Mouse (Mus musculus): ENCODE measurements at regions not wholly inside any gene's neighbourhood (a gene's known extent, or its start where the extent isn't known, plus 50 kb on each side); places are given as distances from the start of the nearest gene placed in this dataset.
"Not testable (repeated sequence)": the region's sequence is repeated elsewhere in the genome, so short reads cannot be mapped to it uniquely, and the experiment has no call there.

DNA sequence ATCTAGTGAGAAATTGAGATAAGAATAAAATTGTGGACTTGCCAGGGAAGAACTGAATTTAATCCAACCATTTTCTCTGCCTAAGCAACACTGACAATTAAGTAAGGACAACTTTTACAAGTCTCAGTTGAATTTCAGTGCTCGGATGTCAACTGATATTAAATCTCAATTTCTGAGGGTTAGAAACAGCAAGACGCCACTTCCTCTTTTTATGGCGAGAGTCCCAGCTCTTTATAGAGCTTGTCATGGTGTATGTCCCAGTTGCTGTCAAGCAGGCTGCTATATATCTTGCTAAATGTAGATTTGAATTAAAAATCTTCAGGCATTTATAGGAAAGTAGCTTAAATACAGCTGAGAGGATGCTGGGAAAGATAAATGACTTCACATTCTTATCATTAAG, 697.8 kb upstream of the Got2 start:
- peak; percentile 47; the same call in 1 of the 2 replicates for ATAC-seq (ENCODE audit: low TSS enrichment)

GRCm38 (mm10) chr8:96552512-96552911, 664.2 kb upstream of the Got2 start:
- ATAC-seq (ENCODE audit: low TSS enrichment): no peak

DNA sequence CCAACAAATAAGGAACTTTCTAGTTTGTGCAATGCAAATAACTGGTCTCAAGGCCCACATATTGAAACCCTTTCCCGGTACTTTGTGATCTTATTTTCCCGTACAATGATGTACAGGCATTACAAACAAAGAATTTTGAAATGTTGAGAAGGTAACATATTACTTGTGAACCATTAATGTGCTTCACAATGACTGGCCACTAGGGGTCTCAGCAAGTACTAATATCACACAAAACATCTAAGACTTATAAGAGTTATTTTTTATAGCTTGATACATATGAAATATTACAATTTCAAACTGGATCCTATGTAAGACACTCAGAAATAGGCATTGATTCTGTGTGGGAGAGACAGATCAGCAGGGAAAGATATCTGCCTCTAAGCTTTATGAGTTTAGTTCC, 662.1 kb upstream of the Got2 start:
- no peak for ATAC-seq (ENCODE audit: low TSS enrichment)

GRCm38 (mm10) chr8:96548663-96549062, 660.3 kb upstream of the Got2 start:
- ATAC-seq (ENCODE audit: low TSS enrichment): no peak

- no peak for ATAC-seq (ENCODE audit: low TSS enrichment)
Measured at GRCm38 (mm10) chr8:96548187-96548586, 659.8 kb upstream of the Got2 start.

DNA sequence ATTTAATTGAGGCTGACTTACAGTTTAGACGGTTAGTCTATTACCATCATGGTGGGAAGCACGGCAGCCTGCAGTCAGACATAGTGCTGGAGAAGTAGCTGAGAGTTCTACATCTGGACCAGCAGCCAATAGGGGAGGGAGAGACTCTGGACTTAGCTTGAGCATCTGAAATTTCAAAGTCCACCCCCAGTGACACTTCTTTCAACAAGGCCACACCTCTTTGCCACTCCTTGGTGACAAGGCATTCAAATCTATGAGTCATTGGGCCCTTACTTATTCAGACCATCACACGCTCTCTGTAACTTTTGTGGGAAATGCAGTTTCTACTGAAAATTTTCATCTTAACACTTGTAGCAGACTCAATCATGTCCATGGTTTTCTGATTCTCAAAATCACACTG, 653.9 kb upstream of the Got2 start:
- no peak for ATAC-seq (ENCODE audit: low TSS enrichment)

DNA sequence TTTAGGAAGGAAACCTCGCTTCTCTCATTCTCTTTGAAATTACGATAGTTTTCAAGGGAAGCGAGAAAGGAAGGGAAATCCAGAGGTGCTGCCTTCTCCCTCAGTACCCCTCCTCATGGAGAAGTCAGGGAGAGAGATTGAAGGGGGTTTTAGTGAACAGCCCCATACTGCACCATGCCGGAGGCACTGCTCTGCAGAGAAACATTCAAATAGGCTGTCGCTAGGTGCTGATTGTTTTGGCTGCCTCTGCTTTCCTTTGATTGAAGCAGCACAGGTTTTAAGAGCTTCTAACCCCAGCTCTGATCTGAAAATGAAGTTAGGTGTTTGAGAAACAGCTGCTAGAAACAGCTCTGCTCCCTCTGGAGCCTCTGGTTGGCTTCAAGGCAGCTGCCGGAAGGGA, 610.5 kb upstream of the Got2 start:
- no peak for ATAC-seq (ENCODE audit: low TSS enrichment)

- no peak for ATAC-seq (ENCODE audit: low TSS enrichment)
Measured at GRCm38 (mm10) chr8:96495406-96495805, 607.1 kb upstream of the Got2 start.

DNA sequence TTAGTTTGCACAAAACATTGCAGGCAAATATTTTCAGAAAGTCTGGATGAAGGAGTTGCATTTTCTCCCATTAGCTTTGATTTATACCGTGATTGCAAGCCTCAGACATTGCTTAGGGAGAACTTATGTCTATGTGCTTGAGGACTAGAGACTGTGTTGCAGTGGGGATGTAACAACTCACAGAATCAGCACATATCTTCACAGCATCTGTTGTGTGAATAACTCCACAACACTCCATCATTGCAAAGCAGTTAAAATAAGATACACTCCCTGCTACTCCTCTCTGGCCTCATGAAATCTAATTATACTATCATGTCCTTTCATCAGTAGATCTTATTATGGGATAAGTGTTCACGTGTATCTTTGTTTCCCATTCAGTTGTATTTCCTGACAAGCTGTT, 601.5 kb upstream of the Got2 start:
- ATAC-seq (ENCODE audit: low TSS enrichment): peak; percentile 86

GRCm38 (mm10) chr8:96488741-96489453, 600.5 kb upstream of the Got2 start:
- ATAC-seq (ENCODE audit: low TSS enrichment): no peak

GRCm38 (mm10) chr8:96455915-96456314, 567.6 kb upstream of the Got2 start:
- ATAC-seq (ENCODE audit: low TSS enrichment): peak; percentile 93

DNA sequence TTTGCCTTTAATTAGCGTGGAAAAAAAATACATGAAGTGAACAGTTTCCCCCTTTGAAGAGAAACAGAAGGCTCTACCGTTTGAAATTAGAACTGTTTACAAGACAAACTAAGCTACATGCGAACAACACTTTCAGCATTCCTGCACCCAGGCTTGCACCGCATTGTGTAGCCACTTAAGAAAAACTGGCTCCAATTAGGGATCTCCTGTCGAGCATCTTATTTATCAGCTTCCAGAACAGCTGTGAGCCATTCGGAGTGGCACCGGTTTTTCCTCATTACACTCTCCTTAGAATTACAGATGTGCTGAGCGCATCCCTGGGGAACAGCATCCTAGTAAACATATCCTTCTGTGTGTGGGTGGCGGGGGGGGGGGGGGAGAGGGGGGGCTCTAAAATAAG, 567.0 kb upstream of the Got2 start:
- ATAC-seq (ENCODE audit: low TSS enrichment): peak; percentile 26; the same call in 1 of the 2 replicates

- ATAC-seq (ENCODE audit: low TSS enrichment): peak; percentile 90
Measured at GRCm38 (mm10) chr8:96429708-96430107, 541.4 kb upstream of the Got2 start.

DNA sequence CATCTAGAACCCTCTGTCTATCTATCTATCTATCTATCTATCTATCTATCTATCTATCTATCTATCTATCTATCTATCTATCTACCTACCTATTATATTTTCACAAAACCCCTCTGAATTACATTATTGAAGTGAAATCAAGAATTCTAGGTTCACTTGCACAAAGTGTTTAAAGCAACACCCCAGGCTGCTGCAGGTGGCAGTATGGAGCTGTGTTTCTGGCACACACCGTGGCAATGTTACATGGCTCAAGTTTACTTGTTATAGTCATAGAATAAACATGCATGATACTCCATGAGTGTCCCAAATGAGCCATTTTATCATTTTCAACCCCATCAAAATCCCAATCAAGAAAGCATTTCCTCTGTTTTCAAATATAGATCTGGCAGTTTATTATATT, 538.6 kb upstream of the Got2 start:
- ATAC-seq (ENCODE audit: low TSS enrichment): 0 out of 2 replicates have a peak, but pooled peaks have one; percentile 52

- no peak for ATAC-seq (ENCODE audit: low TSS enrichment)
Measured at GRCm38 (mm10) chr8:96409601-96410000, 521.3 kb upstream of the Got2 start.

GRCm38 (mm10) chr8:96404549-96405145, 516.3 kb upstream of the Got2 start:
- no peak for ATAC-seq (ENCODE audit: low TSS enrichment)

GRCm38 (mm10) chr8:96403669-96404068, 515.3 kb upstream of the Got2 start:
- ATAC-seq (ENCODE audit: low TSS enrichment): no peak

GRCm38 (mm10) chr8:96399381-96399780, 511.0 kb upstream of the Got2 start:
- not testable (repeated sequence) for ATAC-seq (ENCODE audit: low TSS enrichment)

GRCm38 (mm10) chr8:96393024-96393423, 504.7 kb upstream of the Got2 start:
- peak; percentile 65 for ATAC-seq (ENCODE audit: low TSS enrichment)

- no peak for ATAC-seq (ENCODE audit: low TSS enrichment)
Measured at GRCm38 (mm10) chr8:96389251-96389650, 500.9 kb upstream of the Got2 start.

DNA sequence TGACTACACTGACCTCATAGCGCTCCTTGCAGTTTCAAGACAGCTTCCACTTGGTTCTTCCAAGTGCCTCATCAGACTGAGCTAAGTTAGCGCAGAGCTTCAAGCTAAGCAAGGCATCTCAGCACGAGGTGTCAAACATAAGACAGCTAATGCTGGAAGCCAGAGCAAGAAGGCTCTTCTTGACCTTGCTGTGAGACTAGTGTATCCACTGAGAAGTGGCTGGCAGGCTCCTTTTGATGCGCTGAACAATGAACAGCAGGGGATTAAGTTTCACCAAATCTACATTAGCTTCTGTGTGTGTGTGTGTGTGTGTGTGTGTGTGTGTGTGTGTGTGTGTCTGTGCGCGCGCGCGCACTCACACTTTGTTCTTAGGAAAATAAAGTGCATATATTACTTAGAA, 482.2 kb upstream of the Got2 start:
- ATAC-seq (ENCODE audit: low TSS enrichment): no peak

DNA sequence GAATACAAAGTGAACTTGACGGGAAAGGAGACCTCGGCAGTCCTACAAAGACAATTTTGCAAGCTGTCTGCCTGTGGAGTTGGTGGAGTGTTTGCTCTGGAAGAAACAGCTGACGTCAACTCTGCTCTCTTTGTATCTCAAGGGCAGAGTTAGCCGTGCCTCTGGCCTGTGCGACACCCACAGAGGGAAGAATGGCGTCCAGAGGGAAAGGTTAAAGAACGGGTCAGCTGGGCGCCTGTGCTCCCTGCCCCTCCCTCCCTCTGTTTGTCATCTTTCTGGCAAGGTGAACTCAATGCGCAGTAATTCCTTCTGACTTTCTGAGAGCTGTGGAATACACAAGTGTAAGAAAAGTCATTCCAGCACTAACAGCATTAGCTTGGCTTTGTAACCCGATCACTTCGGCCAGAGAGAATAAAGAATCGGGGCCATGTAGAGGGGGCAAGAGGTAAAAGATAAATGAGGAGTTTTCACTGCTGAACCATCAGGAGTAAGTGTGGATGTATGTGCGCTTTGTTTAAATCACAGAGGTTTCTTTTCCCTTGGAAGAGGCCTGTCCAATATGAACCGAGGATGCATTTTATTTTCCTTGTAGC, 474.6 kb upstream of the Got2 start:
- ATAC-seq (ENCODE audit: low TSS enrichment): no peak

GRCm38 (mm10) chr8:96350531-96351069, 462.3 kb upstream of the Got2 start:
- no peak for ATAC-seq (ENCODE audit: low TSS enrichment)
